Mouse (Mus musculus) intestine, embryonic 16.5 days (tissue): ENCODE results near the gene Gimap4. TPM values are rescaled to one million over a fixed set of nuclear protein-coding genes. Genes with fewer than 3 reads are reported as not detected.

ENCODE experiments used
- ATAC-seq: fragments of 200-750 bp; cut with Nextera tagmentation; 2 replicates; pipeline ENCODE4 v1.8.0; 2017; ENCODE audit warnings: moderate TSS enrichment, moderate library complexity
- H3K27ac ChIP-seq: fragments of 300-500 bp; sonication (generic); 2 replicates; pipeline ENCODE4 v1.5.1; 2014; ENCODE audit warnings: mild to moderate bottlenecking, low read length
- H3K27me3 ChIP-seq: fragments of 300-500 bp; sonication (generic); replicated peaks from 2 replicates; pipeline ENCODE4 v1.6.1; 2014; ENCODE audit warnings: low read length, control low read depth, mixed read lengths; ENCODE audit not compliant: control insufficient read depth, insufficient read depth
- H3K36me3 ChIP-seq: fragments of 300-500 bp; sonication (generic); 2 replicates; pipeline ENCODE4 v1.6.1; 2014; ENCODE audit warnings: low read length, control low read depth; ENCODE audit not compliant: control insufficient read depth, insufficient read depth
- H3K4me1 ChIP-seq: fragments of 300-500 bp; sonication (generic); 2 replicates; pipeline ENCODE4 v1.6.1; 2014; ENCODE audit warnings: low read length, control low read depth, mixed read lengths; ENCODE audit not compliant: control insufficient read depth, insufficient read depth
- H3K4me2 ChIP-seq: fragments of 300-500 bp; sonication (generic); 2 replicates; pipeline ENCODE4 v1.6.1; 2014; ENCODE audit warnings: low read depth, low read length, control low read depth
- H3K4me3 ChIP-seq: fragments of 300-500 bp; sonication (generic); 2 replicates; pipeline ENCODE4 v1.5.1; 2014; ENCODE audit warnings: mild to moderate bottlenecking, low read length
- H3K9ac ChIP-seq: fragments of 300-500 bp; sonication (generic); 2 replicates; pipeline ENCODE4 v1.6.1; 2014; ENCODE audit warnings: low read depth, low read length
- H3K9me3 ChIP-seq: fragments of 300-500 bp; sonication (generic); 2 replicates; pipeline ENCODE4 v1.6.1; 2016; ENCODE audit warnings: low read length, control low read depth; ENCODE audit not compliant: control insufficient read depth
- WGBS: fragments of 180-500 bp; shearing (Covaris S2); extraction: QIAGEN DNeasy Blood & Tissue Kit; methylation state at CpG from one replicate; pipeline ENCODE4 v1.1.7; 2014; 5-methylcytosine and 5-hydroxymethylcytosine counted together
- polyA plus RNA-seq: library from polyadenylated mRNA; unstranded; fragments of >200 nt; fragmentation: Nextera tagmentation; extraction: Ambion mirVana; gene quantifications from 2 replicates; pipeline ENCODE4 v1.2.1, GENCODE M21; 2015

Gene Gimap4
- polyA plus RNA-seq, 1 experiment from 2014 or later, result 23.2 TPM

DNA sequence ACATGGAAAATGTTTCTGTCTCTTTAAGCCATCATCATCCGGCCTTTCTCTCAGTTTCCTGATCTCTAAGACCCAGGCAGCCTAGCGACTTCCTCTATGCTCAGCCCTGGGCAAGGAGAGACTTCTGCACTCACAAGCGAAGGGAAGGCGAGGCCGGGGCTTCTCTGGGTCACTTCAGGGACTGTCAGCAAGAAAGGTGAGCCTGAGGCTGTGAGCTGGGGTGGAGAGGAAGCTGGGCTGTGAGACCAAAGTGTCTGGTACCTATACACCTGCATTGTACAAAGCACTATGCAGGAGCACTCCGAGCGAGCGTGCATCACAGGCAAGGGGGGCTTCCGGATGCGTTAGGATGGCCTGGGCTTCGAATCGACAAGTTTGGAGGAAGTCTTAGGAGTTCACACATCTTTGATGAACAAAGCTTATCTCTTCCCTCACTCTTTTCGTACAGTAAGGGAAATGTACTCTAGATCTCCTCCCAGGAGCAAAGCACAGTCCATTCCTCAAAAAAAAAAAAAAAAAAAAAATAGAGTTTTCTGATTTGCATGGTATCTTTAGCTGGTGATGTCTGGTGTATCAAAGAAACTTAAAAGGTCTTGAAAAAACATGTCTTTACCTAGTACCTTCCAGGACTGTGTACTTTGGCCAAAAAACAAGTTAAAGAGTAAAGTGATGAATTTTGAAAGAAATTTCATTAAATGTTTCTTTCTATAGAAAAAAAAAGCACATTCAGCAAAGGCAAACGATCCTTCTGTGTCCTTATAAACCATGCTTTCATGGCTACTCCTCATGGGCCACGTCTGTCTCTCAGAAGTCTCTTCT is 54.8 kb downstream of the Gimap4 start, which contains the start of gene Gimap1:
Gene Gimap1 (plus strand): TSS at position 94 of the 819 bp plus-strand sequence.
- H3K27me3 ChIP-seq, result no peaks in the 10 kb centered on the region
- ATAC-seq, result no peak
- H3K4me1 ChIP-seq, result peaks cover 5% of the 10 kb centered on the region
- peak within 1 kb of the TSS; percentile 42 for H3K4me3 ChIP-seq
- no peaks in the 10 kb centered on the region for H3K36me3 ChIP-seq
- WGBS, result 66% methylated on average over 15 of the region's 15 CpGs
- peak within 1 kb of the TSS; percentile 65 for H3K4me2 ChIP-seq
- H3K27ac ChIP-seq, result peak within 1 kb of the TSS; percentile 60
- H3K9me3 ChIP-seq, result no peaks in the 10 kb centered on the region
- H3K9ac ChIP-seq, result peak within 1 kb of the TSS; percentile 54

DNA sequence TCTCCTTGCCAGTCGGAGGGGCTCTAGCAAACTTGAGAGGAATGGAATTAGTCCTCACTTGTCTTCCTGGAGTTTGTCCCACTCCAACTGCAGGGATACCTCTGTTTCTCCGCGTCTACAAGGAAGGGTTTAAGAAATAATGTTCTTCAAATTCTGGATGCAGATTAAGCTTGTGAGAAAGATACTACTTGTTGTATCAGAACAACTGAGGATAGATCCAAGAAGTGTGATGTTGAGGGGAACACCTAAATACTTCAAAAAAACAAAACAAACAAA is 55.4 kb downstream of the Gimap4 start:
- no peak for ATAC-seq
- H3K27me3 ChIP-seq, result no peaks in the 10 kb centered on the region
- H3K4me2 ChIP-seq, result peak overlapping the region; percentile 65
- no peaks in the 10 kb centered on the region for H3K9me3 ChIP-seq
- H3K27ac ChIP-seq, result peak overlapping the region; percentile 7; the same call in 1 of the 2 replicates
- H3K4me1 ChIP-seq, result peaks cover 5% of the 10 kb centered on the region
- H3K36me3 ChIP-seq, result no peaks in the 10 kb centered on the region
- WGBS, result 75% methylated on average over 3 of the region's 3 CpGs
- peak overlapping the region; percentile 17; the same call in 1 of the 2 replicates for H3K9ac ChIP-seq
- H3K4me3 ChIP-seq, result peak overlapping the region; percentile 18; the same call in 1 of the 2 replicates

DNA sequence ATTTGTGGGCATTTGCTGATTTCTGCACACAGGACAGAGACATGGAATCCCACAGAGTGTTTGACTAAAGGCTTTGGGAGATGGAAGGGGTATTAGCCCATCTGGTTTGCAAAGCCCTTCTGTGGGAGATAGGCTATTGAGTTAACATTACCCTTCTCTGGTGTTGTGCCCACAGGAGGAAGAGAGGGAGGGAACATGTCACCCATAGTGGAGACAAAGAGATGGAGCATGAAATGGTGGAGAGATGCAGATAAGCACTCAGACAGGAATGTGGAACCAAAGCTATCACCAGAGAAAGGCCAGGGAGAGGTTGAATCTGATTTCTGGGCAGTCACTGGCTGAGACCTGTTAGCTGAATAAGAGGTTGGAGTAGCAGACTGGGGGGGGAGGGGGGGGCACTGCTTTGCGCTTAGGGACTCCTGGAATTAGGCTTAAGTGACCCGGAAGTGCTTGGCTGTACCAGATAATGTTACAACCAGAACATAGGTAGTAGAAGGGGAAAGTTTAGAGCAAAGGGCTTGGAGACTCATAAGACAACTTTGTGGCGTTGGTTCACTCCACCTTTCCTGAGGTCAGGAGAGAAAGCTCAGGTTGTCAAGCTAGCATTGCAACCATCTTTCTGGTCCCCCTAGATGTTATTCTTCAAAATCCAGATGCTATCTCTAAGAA is 56.3 kb downstream of the Gimap4 start:
- no peak for ATAC-seq
- 55% methylated on average over 3 of the region's 3 CpGs for WGBS
- H3K27me3 ChIP-seq, result no peaks in the 10 kb centered on the region
- peak overlapping the region; percentile 7 for H3K4me3 ChIP-seq
- peak overlapping the region; percentile 65 for H3K4me2 ChIP-seq
- peak overlapping the region; percentile 88 for H3K27ac ChIP-seq
- H3K9me3 ChIP-seq, result no peaks in the 10 kb centered on the region
- peak overlapping the region; percentile 15; the same call in 1 of the 2 replicates for H3K9ac ChIP-seq
- H3K4me1 ChIP-seq, result peaks cover 5% of the 10 kb centered on the region
- H3K36me3 ChIP-seq, result no peaks in the 10 kb centered on the region

DNA sequence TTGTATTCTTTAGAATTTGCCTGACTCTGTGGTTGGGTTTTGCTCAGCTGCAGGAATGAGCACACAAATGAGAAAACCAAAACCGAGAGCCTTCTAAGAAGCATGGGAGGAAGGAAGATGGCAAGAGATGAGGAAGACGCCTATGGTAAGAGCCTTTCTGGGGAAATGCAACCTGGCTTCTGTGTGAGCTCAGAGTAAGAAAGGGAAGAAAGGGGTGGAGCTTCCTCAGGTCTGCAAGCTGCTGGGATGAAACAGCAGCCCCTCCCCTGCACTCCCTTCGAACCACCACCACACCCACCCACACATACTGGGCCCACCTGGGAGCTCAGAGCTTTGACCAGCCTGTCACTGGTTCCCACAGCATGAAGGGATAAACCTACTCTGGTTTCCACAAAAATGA is 56.9 kb downstream of the Gimap4 start:
- Histone ChIP-seq H3K4me1 (peaks cover 5% of the 10 kb centered on the region), H3K27ac (peak overlapping the region; percentile 88), H3K36me3 (no peaks in the 10 kb centered on the region), H3K27me3 (no peaks in the 10 kb centered on the region), H3K9ac (peak overlapping the region; percentile 15; the same call in 1 of the 2 replicates), H3K4me2 (peak overlapping the region; percentile 65), H3K9me3 (no peaks in the 10 kb centered on the region), H3K4me3 (peak overlapping the region; percentile 7; the same call in 1 of the 2 replicates)
- ATAC-seq, result peak; percentile 71
- WGBS, result 22% methylated on average over 3 of the region's 3 CpGs

Other genes starting within 250 kb of the Gimap4 start
- gene Zfp467, start 238.7 kb upstream of the Gimap4 start, polyA plus RNA-seq, result 17.3 and 17.8 TPM in 2 replicates
- 0.38 and 0.73 TPM in 2 replicates for gene Sspo, start 236.3 kb upstream of the Gimap4 start, polyA plus RNA-seq
- 25.1 and 26.0 TPM in 2 replicates for gene Atp6v0e2, start 146.9 kb upstream of the Gimap4 start, polyA plus RNA-seq
- 10.4 and 12.5 TPM in 2 replicates for gene Lrrc61, start 129.8 kb upstream of the Gimap4 start, polyA plus RNA-seq
- gene Rarres2, start 111.8 kb upstream of the Gimap4 start, polyA plus RNA-seq, result 105 and 109 TPM in 2 replicates
- gene Gm45021, start 94.9 kb upstream of the Gimap4 start, polyA plus RNA-seq, result not detected in 2 replicates
- 22.1 and 22.4 TPM in 2 replicates for gene Repin1, start 90.7 kb upstream of the Gimap4 start, polyA plus RNA-seq
- gene Gm44965, start 90.6 kb upstream of the Gimap4 start, polyA plus RNA-seq, result not detected in 2 replicates
- 5.2 and 6.1 TPM in 2 replicates for gene Zfp775, start 82.5 kb upstream of the Gimap4 start, polyA plus RNA-seq
- gene AI854703, start 57.8 kb upstream of the Gimap4 start, polyA plus RNA-seq, result 0.95 and 1.1 TPM in 2 replicates
- 1.7 TPM in 2 replicates for gene Gimap8, start 37.3 kb upstream of the Gimap4 start, polyA plus RNA-seq
- gene Gimap9, start 8.4 kb upstream of the Gimap4 start, polyA plus RNA-seq, result 15.9 and 16.5 TPM in 2 replicates
- 19.7 and 21.1 TPM in 2 replicates for gene Gimap6, start 23.7 kb downstream of the Gimap4 start, polyA plus RNA-seq
- gene Gm28053, start 34.1 kb downstream of the Gimap4 start, polyA plus RNA-seq, result 3.2 and 9.2 TPM in 2 replicates
- gene Gimap7, start 34.1 kb downstream of the Gimap4 start, polyA plus RNA-seq, result 0.28 and 0.34 TPM in 2 replicates
- 36.2 and 39.1 TPM in 2 replicates for gene Gimap1, start 54.5 kb downstream of the Gimap4 start, polyA plus RNA-seq
- 9.7 and 13.8 TPM in 2 replicates for gene Gimap5, start 61.6 kb downstream of the Gimap4 start, polyA plus RNA-seq
- gene Gimap3, start 86.3 kb downstream of the Gimap4 start, polyA plus RNA-seq, result 0.37 and 0.43 TPM in 2 replicates
- 183 TPM in 2 replicates for gene Tmem176a, start 156.4 kb downstream of the Gimap4 start, polyA plus RNA-seq
- gene Tmem176b, start 156.9 kb downstream of the Gimap4 start, polyA plus RNA-seq, result 403 and 414 TPM in 2 replicates
- gene Aoc1, start 188.3 kb downstream of the Gimap4 start, polyA plus RNA-seq, result 51.9 and 71.5 TPM in 2 replicates
- not detected in 2 replicates for gene 1600015I10Rik, start 245.3 kb downstream of the Gimap4 start, polyA plus RNA-seq